8 mouse cellular contexts compared by ENCODE assay signal in genomic region chr2:85561187-85561586, GRCm38 (mm10). TPM values are rescaled to one million over a fixed set of nuclear protein-coding genes. Genes with fewer than 3 reads are reported as not detected.
DNase-seq lines count a peak whose midpoint lies in the region; ATAC-seq and TF ChIP-seq lines count a peak whose summit lies in the region.

No protein-coding gene starts in this region.

- peak; percentile 76 for TF ChIP-seq CTCF in liver, postnatal 0 days (IDR thresholded peaks at IDR 0.05; ENCODE audit: low read depth)

- H3K4me1 ChIP-seq in limb, embryonic 11.5 days (ENCODE audit: control insufficient read depth, insufficient read depth, low read length): no peaks in the 10 kb centered on the region
- H3K4me1 ChIP-seq in limb, embryonic 10.5 days: no peaks in the 10 kb centered on the region
- no peaks in the 10 kb centered on the region for H3K4me1 ChIP-seq in forebrain, embryonic 10.5 days
- no peaks in the 10 kb centered on the region for H3K4me1 ChIP-seq in liver, postnatal 0 days (ENCODE audit: insufficient read depth)

- TF ChIP-seq EP300 in liver, postnatal 0 days (IDR thresholded peaks at IDR 0.05; ENCODE audit: low read depth): no peak

- H3K9me3 ChIP-seq in limb, embryonic 11.5 days (ENCODE audit: control insufficient read depth, low read length): no peaks in the 10 kb centered on the region
- no peaks in the 10 kb centered on the region for H3K9me3 ChIP-seq in limb, embryonic 10.5 days (replicated peaks)
- H3K9me3 ChIP-seq in forebrain, embryonic 10.5 days: no peaks in the 10 kb centered on the region
- H3K9me3 ChIP-seq in liver, postnatal 0 days (ENCODE audit: low read length): no peaks in the 10 kb centered on the region

- H3K27ac ChIP-seq in limb, embryonic 11.5 days (replicated peaks; ENCODE audit: low read depth, low read length): no peak overlapping the region
- no peak overlapping the region for H3K27ac ChIP-seq in limb, embryonic 10.5 days
- no peak overlapping the region for H3K27ac ChIP-seq in forebrain, embryonic 10.5 days
- no peak overlapping the region for H3K27ac ChIP-seq in liver, postnatal 0 days (ENCODE audit: low read depth)

- DNase-seq in limb, embryonic 11.5 days (ENCODE audit: low spot score): peak; percentile 24
- no peak for DNase-seq in limb, embryonic 10.5 days (ENCODE audit: low spot score)
- peak; percentile 71 for DNase-seq in adipocyte (ENCODE audit: low spot score)
- DNase-seq in forebrain, embryonic 10.5 days (ENCODE audit: extremely low spot score, low spot score): peak; percentile 17
- peak; percentile 49 for DNase-seq in kidney, adult 9 months
- DNase-seq in liver, postnatal 0 days: no peak
- peak; percentile 68 for DNase-seq in right cerebral cortex, postnatal 10 days (ENCODE audit: low spot score in 2 of 2)

- WGBS in limb, embryonic 11.5 days: 22% methylated on average over 4 of the region's 4 CpGs
- WGBS in limb, embryonic 10.5 days: 25% methylated on average over 4 of the region's 4 CpGs
- WGBS in forebrain, embryonic 10.5 days: 23% methylated on average over 4 of the region's 4 CpGs
- WGBS in liver, postnatal 0 days (ENCODE audit: insufficient replicate concordance): 25% methylated on average over 4 of the region's 4 CpGs

- 0 out of 2 replicates have a peak, but pooled peaks have one; percentile 35 for ATAC-seq in limb, embryonic 11.5 days (ENCODE audit: insufficient number of reproducible peaks, low FRiP score, low TSS enrichment, low read depth)
- no peak for ATAC-seq in liver, postnatal 0 days
- no peak for ATAC-seq in erythroblast, adult 5-6 weeks (replicated peaks; ENCODE audit: low FRiP score, poor library complexity, severe bottlenecking)

- no peak overlapping the region for H3K4me3 ChIP-seq in limb, embryonic 11.5 days (ENCODE audit: low read depth, low read length)
- no peak overlapping the region for H3K4me3 ChIP-seq in limb, embryonic 10.5 days
- no peak overlapping the region for H3K4me3 ChIP-seq in forebrain, embryonic 10.5 days
- no peak overlapping the region for H3K4me3 ChIP-seq in liver, postnatal 0 days (ENCODE audit: low read depth, low read length)

- H3K36me3 ChIP-seq in limb, embryonic 11.5 days (ENCODE audit: control insufficient read depth, insufficient read depth, low read length): no peaks in the 10 kb centered on the region
- H3K36me3 ChIP-seq in limb, embryonic 10.5 days: no peaks in the 10 kb centered on the region
- no peaks in the 10 kb centered on the region for H3K36me3 ChIP-seq in forebrain, embryonic 10.5 days (replicated peaks)
- H3K36me3 ChIP-seq in liver, postnatal 0 days (replicated peaks; ENCODE audit: insufficient read depth, low read length): no peaks in the 10 kb centered on the region

- H3K4me2 ChIP-seq in limb, embryonic 11.5 days (ENCODE audit: low read depth, severe bottlenecking): no peak overlapping the region
- H3K4me2 ChIP-seq in liver, postnatal 0 days (ENCODE audit: low read depth, low read length): no peak overlapping the region

- H3K9ac ChIP-seq in limb, embryonic 11.5 days (ENCODE audit: low read length): no peak overlapping the region
- H3K9ac ChIP-seq in liver, postnatal 0 days (replicated peaks): no peak overlapping the region

- no peaks in the 10 kb centered on the region for H3K27me3 ChIP-seq in limb, embryonic 11.5 days (ENCODE audit: control insufficient read depth, insufficient read depth, low read length)
- H3K27me3 ChIP-seq in limb, embryonic 10.5 days (ENCODE audit: low read depth, poor library complexity, severe bottlenecking): no peaks in the 10 kb centered on the region
- no peaks in the 10 kb centered on the region for H3K27me3 ChIP-seq in forebrain, embryonic 10.5 days (ENCODE audit: poor library complexity, severe bottlenecking)
- no peaks in the 10 kb centered on the region for H3K27me3 ChIP-seq in liver, postnatal 0 days (ENCODE audit: insufficient read depth, low read length)

RNA-seq across cellular contexts. Expression of gene Olfr996, which starts 17.8 kb away (rescaled TPM):
- polyA plus RNA-seq in limb, embryonic 11.5 days (2014; fragmentation: Nextera tagmentation; extraction: Ambion mirVana): not detected in 2 replicates
- not detected in 2 replicates for polyA plus RNA-seq in limb, embryonic 10.5 days (2016; fragmentation: Nextera tagmentation; extraction: Ambion mirVana)
- polyA plus RNA-seq in forebrain, embryonic 10.5 days (2016; fragmentation: Nextera tagmentation; extraction: Ambion mirVana): not detected in 2 replicates
- not detected in 2 replicates for polyA plus RNA-seq in liver, postnatal 0 days (2015; fragmentation: Nextera tagmentation; extraction: Ambion mirVana)
- total RNA-seq in erythroblast, adult 5-6 weeks (2015; ENCODE audit: low replicate concordance): not detected in 2 replicates
- total RNA-seq in erythroblast, adult 5-6 weeks (2017; ENCODE audit: low replicate concordance): not detected in 2 replicates

RNA-seq across cellular contexts. Expression of gene Olfr998, which starts 27.6 kb away (rescaled TPM):
- polyA plus RNA-seq in limb, embryonic 11.5 days (2014; fragmentation: Nextera tagmentation; extraction: Ambion mirVana): not detected in 2 replicates
- not detected in 2 replicates for polyA plus RNA-seq in limb, embryonic 10.5 days (2016; fragmentation: Nextera tagmentation; extraction: Ambion mirVana)
- not detected in 2 replicates for polyA plus RNA-seq in forebrain, embryonic 10.5 days (2016; fragmentation: Nextera tagmentation; extraction: Ambion mirVana)
- not detected in 2 replicates for polyA plus RNA-seq in liver, postnatal 0 days (2015; fragmentation: Nextera tagmentation; extraction: Ambion mirVana)
- not detected in 2 replicates for total RNA-seq in erythroblast, adult 5-6 weeks (2015; ENCODE audit: low replicate concordance)
- not detected in 2 replicates for total RNA-seq in erythroblast, adult 5-6 weeks (2017; ENCODE audit: low replicate concordance)

RNA-seq across cellular contexts. Expression of gene 4833423E24Rik, which starts 42.4 kb away (rescaled TPM):
- polyA plus RNA-seq in limb, embryonic 11.5 days (2014; fragmentation: Nextera tagmentation; extraction: Ambion mirVana): not detected in 2 replicates
- not detected in 2 replicates for polyA plus RNA-seq in limb, embryonic 10.5 days (2016; fragmentation: Nextera tagmentation; extraction: Ambion mirVana)
- polyA plus RNA-seq in forebrain, embryonic 10.5 days (2016; fragmentation: Nextera tagmentation; extraction: Ambion mirVana): not detected in 2 replicates
- not detected in 2 replicates for polyA plus RNA-seq in liver, postnatal 0 days (2015; fragmentation: Nextera tagmentation; extraction: Ambion mirVana)
- total RNA-seq in erythroblast, adult 5-6 weeks (2015; ENCODE audit: low replicate concordance): not detected in 2 replicates
- total RNA-seq in erythroblast, adult 5-6 weeks (2017; ENCODE audit: low replicate concordance): not detected in 2 replicates

RNA-seq across cellular contexts. Expression of gene Olfr1000, which starts 50.5 kb away (rescaled TPM):
- not detected in 2 replicates for polyA plus RNA-seq in limb, embryonic 11.5 days (2014; fragmentation: Nextera tagmentation; extraction: Ambion mirVana)
- polyA plus RNA-seq in limb, embryonic 10.5 days (2016; fragmentation: Nextera tagmentation; extraction: Ambion mirVana): not detected in 2 replicates
- polyA plus RNA-seq in forebrain, embryonic 10.5 days (2016; fragmentation: Nextera tagmentation; extraction: Ambion mirVana): not detected in 2 replicates
- not detected in 2 replicates for polyA plus RNA-seq in liver, postnatal 0 days (2015; fragmentation: Nextera tagmentation; extraction: Ambion mirVana)
- not detected in 2 replicates for total RNA-seq in erythroblast, adult 5-6 weeks (2015; ENCODE audit: low replicate concordance)
- not detected in 2 replicates for total RNA-seq in erythroblast, adult 5-6 weeks (2017; ENCODE audit: low replicate concordance)

Comparison
In these comparisons a context has a peak if more than half of its experiments do, and no peak if none do; other contexts are left out.
1. DNase-seq: peak in limb, embryonic 11.5 days (single experiment), adipocyte (single experiment), forebrain, embryonic 10.5 days (single experiment), kidney, adult 9 months (single experiment) and right cerebral cortex, postnatal 10 days (2 of 2); none in limb, embryonic 10.5 days (single experiment) and liver, postnatal 0 days (single experiment).